Mouse (Mus musculus): ENCODE measurements around the gene Amd2. TPM values are rescaled to one million over a fixed set of nuclear protein-coding genes. Genes with fewer than 3 reads are reported as not detected.

Gene Amd2
- total RNA-seq (2014; rRNA removed) (0.57 and 1.0 TPM in 2 replicates), polyA plus RNA-seq (2015; fragmentation: Nextera tagmentation; extraction: Ambion mirVana) (2.1 and 2.3 TPM in 2 replicates)

DNA sequence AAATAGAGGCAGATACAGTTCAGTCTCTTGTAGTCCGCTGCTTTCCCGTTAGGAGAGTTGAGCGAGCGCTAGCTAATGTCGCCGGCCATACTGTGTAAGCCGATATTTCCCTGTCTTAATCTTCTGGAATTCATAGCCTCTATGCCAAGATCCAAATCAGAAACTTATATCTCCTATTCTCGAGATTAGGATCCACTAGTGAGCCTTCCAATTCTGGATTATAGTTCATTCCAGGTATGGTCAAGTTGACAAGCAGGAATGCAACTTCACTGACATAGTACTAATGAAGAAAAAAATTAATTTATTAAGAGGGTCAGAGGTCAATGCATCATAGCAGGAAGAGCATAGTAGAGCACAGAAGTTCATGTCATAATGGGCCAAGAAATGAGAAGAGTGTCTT lies at the start of gene Amd2:
Gene Amd2, minus strand, starts transcription at position 101 of the 400 bp plus-strand sequence.
- TF ChIP-seq CTCF (IDR thresholded peaks at IDR 0.05; ENCODE audit: low read depth) = no peak
- WGBS = 97% methylated on average over 8 of the region's 8 CpGs
- ATAC-seq = no peak

DNA sequence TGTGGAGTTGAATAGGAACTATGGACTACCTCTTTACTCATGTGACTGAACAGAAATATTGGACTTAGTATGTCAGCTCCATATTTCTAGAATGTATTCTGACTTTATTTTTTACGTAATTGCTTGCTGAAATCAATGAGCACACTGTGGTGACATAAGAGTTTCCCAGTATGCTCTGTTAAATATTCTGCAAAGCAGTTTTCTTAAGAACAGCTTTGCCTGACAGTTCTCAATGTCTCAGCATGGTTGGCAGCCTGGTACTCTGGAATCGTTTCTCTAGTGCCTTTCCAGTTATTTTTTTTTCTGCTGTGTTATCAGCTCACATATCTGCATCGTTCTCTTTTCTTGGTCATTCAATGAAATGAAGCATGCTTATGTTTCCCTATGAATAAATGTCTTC lies 49.6 kb upstream of the Amd2 start:
- Histone ChIP-seq H3K9me3 (ENCODE audit: low read length) (no peaks in the 10 kb centered on the region), H3K27ac (ENCODE audit: low read depth, low read length) (no peak overlapping the region), H3K4me1 (ENCODE audit: insufficient read depth) (no peaks in the 10 kb centered on the region), H3K27me3 (ENCODE audit: insufficient read depth, low read length) (no peaks in the 10 kb centered on the region), H3K36me3 (ENCODE audit: insufficient read depth) (no peaks in the 10 kb centered on the region), H3K9ac (no peak overlapping the region), H3K4me2 (ENCODE audit: low read depth) (no peak overlapping the region), H3K4me3 (ENCODE audit: low read depth, low read length) (no peak overlapping the region)
- 56% methylated on average over 3 of the region's 3 CpGs for WGBS
- ATAC-seq (peak; percentile 61; the same call in 1 of the 2 replicates), DNase-seq (peak; percentile 43)
- no peak for TF ChIP-seq CTCF (IDR thresholded peaks at IDR 0.05; ENCODE audit: low read depth)

More for the DNA sequence above, at the start of gene Amd2:
- Histone ChIP-seq H3K4me3 (ENCODE audit: low read depth, low read length) (no peak within 1 kb of the TSS), H3K4me1 (ENCODE audit: insufficient read depth) (no peaks in the 10 kb centered on the region), H3K27me3 (ENCODE audit: insufficient read depth, low read length) (no peaks in the 10 kb centered on the region), H3K36me3 (ENCODE audit: insufficient read depth) (no peaks in the 10 kb centered on the region), H3K9me3 (ENCODE audit: low read length) (no peaks in the 10 kb centered on the region), H3K9ac (no peak within 1 kb of the TSS), H3K27ac (ENCODE audit: low read depth, low read length) (no peak within 1 kb of the TSS), H3K4me2 (ENCODE audit: low read depth) (no peak within 1 kb of the TSS)
- no peak for DNase-seq

DNA sequence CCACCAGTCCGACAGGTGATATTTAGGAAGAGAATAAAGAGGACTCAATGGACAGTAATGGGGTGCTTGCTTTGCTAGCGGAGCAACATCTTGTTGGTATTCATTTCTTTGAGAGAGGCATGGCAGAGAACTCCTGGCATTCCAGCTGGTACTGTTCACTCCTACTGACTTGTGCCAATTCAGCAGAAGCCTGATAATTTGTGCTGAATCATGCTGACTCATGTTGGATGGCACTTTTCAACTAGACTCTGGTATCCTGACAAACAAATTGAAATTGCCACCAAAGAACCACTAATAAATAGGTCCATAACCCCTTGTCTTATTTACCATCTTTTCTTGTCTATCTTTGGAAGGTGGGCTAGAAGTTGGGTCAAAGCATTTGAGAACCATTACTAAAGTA lies 25.9 kb upstream of the Amd2 start:
- DNase-seq (peak; percentile 2), ATAC-seq (no peak)
- Histone ChIP-seq H3K4me1 (ENCODE audit: insufficient read depth) (no peaks in the 10 kb centered on the region), H3K9me3 (ENCODE audit: low read length) (no peaks in the 10 kb centered on the region), H3K36me3 (ENCODE audit: insufficient read depth) (no peaks in the 10 kb centered on the region), H3K27me3 (ENCODE audit: insufficient read depth, low read length) (no peaks in the 10 kb centered on the region), H3K9ac (no peak overlapping the region), H3K27ac (ENCODE audit: low read depth, low read length) (no peak overlapping the region), H3K4me2 (ENCODE audit: low read depth) (no peak overlapping the region), H3K4me3 (ENCODE audit: low read depth, low read length) (no peak overlapping the region)
- WGBS = 93% methylated on average over 2 of the region's 2 CpGs
- no peak for TF ChIP-seq CTCF (IDR thresholded peaks at IDR 0.05; ENCODE audit: low read depth)

DNA sequence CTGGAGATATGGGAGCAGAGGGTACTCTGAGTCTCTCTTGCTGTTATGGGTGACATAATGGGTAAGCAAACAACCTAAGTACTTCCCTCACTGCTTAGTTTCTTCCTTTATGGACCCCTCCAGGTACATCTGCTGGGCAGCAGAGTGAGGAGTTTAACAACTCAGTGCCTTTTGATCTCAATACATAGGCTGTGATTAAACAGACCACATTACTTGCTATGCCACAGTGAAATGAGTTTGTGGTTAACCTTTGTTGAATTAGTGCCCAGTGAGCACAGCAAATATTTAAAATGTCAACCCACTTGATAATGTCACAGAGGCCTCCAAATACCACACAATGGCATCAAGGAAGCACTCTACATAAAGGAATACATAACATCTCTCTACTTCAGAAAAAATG lies 2.6 kb upstream of the Amd2 start:
- no peak for TF ChIP-seq CTCF (IDR thresholded peaks at IDR 0.05; ENCODE audit: low read depth)
- DNase-seq (no peak), ATAC-seq (no peak)
- no peak overlapping the region for H3K9ac ChIP-seq
- no peaks in the 10 kb centered on the region for H3K9me3 ChIP-seq (ENCODE audit: low read length)
- H3K27me3 ChIP-seq (ENCODE audit: insufficient read depth, low read length) = no peaks in the 10 kb centered on the region
- H3K4me3 ChIP-seq (ENCODE audit: low read depth, low read length) = no peak overlapping the region
- no peak overlapping the region for H3K4me2 ChIP-seq (ENCODE audit: low read depth)
- no peaks in the 10 kb centered on the region for H3K4me1 ChIP-seq (ENCODE audit: insufficient read depth)
- H3K36me3 ChIP-seq (ENCODE audit: insufficient read depth) = no peaks in the 10 kb centered on the region
- no peak overlapping the region for H3K27ac ChIP-seq (ENCODE audit: low read depth, low read length)
